Mouse (Mus musculus) liver, adult 2 months (tissue): ENCODE measurements around the gene Mfsd4b1. TPM values are rescaled to one million over a fixed set of nuclear protein-coding genes. Genes with fewer than 3 reads are reported as not detected.

Source experiments
- DNase-seq: peaks from one replicate; pipeline ENCODE4 v3.0.0-alpha.2; 2011; ENCODE audit warnings: low read depth, low spot score; ENCODE audit errors: extremely low read depth
- H3K27ac ChIP-seq: fragments of 200-500 bp; replicated peaks from 2 replicates; pipeline ENCODE4 v1.5.1; 2012; ENCODE audit warnings: low read depth, mild to moderate bottlenecking, control low read depth, inconsistent platforms, low read length; ENCODE audit not compliant: insufficient read depth
- H3K27me3 ChIP-seq: fragments of 200-500 bp; 2 replicates; pipeline ENCODE4 v1.6.1; 2012; ENCODE audit warnings: mild to moderate bottlenecking, moderate library complexity, low read length, inconsistent platforms; ENCODE audit not compliant: control insufficient read depth, insufficient read depth
- H3K36me3 ChIP-seq: fragments of 200-500 bp; 2 replicates; pipeline ENCODE4 v1.6.1; 2012; ENCODE audit warnings: low read length, inconsistent platforms; ENCODE audit not compliant: control insufficient read depth, insufficient read depth
- H3K4me1 ChIP-seq: fragments of 200-500 bp; 2 replicates; pipeline ENCODE4 v1.6.1; 2011; ENCODE audit warnings: low read length; ENCODE audit not compliant: control insufficient read depth, insufficient read depth
- H3K4me3 ChIP-seq: fragments of 200-500 bp; 2 replicates; pipeline ENCODE4 v1.5.1; 2011; ENCODE audit warnings: low read depth, mild to moderate bottlenecking, control low read depth, low read length, moderate library complexity; ENCODE audit not compliant: insufficient read depth
- H3K79me2 ChIP-seq: fragments of 200-500 bp; 2 replicates; pipeline ENCODE4 v1.6.1; 2012; ENCODE audit warnings: inconsistent platforms, mild to moderate bottlenecking, low read length, moderate library complexity; ENCODE audit not compliant: control insufficient read depth, insufficient read depth
- H3K9ac ChIP-seq: fragments of 200-500 bp; 2 replicates; pipeline ENCODE4 v1.6.1; 2012; ENCODE audit warnings: low read depth, mild to moderate bottlenecking, control low read depth, inconsistent platforms, low read length
- CTCF ChIP-seq: fragments of 200-500 bp; IDR thresholded peaks from 2 replicates; pipeline ENCODE4 v1.5.1; 2011; ENCODE audit warnings: low read depth, low read length, control low read depth
- POLR2A ChIP-seq: fragments of 200-500 bp; IDR thresholded peaks from 2 replicates; pipeline ENCODE4 v1.6.1; 2011; ENCODE audit warnings: low read length, control low read depth; ENCODE audit not compliant: insufficient read depth; ENCODE audit errors: extremely low read depth
- WGBS: fragments of 180-500 bp; shearing (Covaris S2); methylation state at CpG from one replicate; pipeline ENCODE4 v1.1.7; 2018; 5-methylcytosine and 5-hydroxymethylcytosine counted together
- polyA plus RNA-seq: library from polyadenylated mRNA; depleted of rRNA; stranded (reverse); fragments of >200 nt; gene quantifications from 2 replicates; pipeline ENCODE4 v1.2.3, GENCODE M21; 2012
- total RNA-seq: library from RNA; depleted of rRNA; stranded (reverse); fragments of >200 nt; gene quantifications from 2 replicates; pipeline ENCODE4 v1.2.3, GENCODE M21; 2014

Gene Mfsd4b1
- total and polyA plus RNA-seq, 2 experiments, result 28.7 to 47.8 TPM

DNA sequence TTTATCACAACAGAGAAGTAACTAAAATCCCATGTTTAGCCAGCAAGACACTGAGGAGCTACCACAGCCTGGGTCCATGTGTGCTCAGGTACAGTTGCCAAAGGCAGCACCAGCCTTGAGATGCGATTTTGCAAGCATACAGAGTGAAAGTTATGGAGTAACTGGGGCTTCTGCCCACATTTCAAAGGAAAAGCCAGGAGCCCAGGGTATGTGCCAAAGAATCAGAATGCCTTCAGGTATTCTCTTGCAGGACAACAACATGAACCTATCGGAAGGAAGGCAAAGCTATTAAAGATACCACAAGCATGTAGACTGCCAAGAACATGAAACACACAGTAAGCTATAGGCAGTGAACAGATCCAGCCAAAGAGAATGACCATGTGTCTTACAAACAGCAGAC lies 24.3 kb downstream of the Mfsd4b1 start:
- Histone ChIP-seq H3K4me3 (no peak overlapping the region), H3K4me1 (no peaks in the 10 kb centered on the region), H3K27ac (no peak overlapping the region), H3K9ac (no peak overlapping the region), H3K36me3 (peaks cover 11% of the 10 kb centered on the region), H3K27me3 (no peaks in the 10 kb centered on the region), H3K79me2 (no peaks in the 10 kb centered on the region)
- TF ChIP-seq POLR2A (no peak), CTCF (no peak)
- WGBS, result 93% methylated on average over 2 of the region's 2 CpGs
- no peak for DNase-seq

DNA sequence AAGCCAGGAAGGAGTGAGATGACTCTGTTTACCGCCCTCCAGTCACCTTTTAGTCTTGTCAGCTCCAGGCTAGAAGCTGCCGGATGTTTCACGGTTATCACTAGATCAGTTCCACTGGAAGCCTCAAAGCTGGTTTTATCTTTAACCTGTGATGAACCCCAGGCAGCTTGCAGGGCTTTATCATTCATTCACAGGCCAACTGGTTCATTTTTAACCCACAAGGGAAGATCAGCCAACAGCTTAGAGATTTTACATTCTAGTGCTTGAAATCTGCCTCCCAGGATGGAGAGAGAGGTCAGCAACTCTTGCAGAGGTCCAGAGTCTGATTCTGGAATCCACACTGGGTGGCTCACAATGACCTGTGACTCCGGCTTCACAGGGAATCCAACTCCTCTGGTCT lies 33.9 kb downstream of the Mfsd4b1 start:
- Histone ChIP-seq H3K27me3 (no peaks in the 10 kb centered on the region), H3K27ac (peak overlapping the region; percentile 69), H3K79me2 (no peaks in the 10 kb centered on the region), H3K9ac (no peak overlapping the region), H3K4me1 (peaks cover 8% of the 10 kb centered on the region), H3K36me3 (no peaks in the 10 kb centered on the region), H3K4me3 (no peak overlapping the region)
- no peak for TF ChIP-seq POLR2A
- no peak for TF ChIP-seq CTCF
- peak; percentile 99 for DNase-seq
- WGBS, result 11% methylated on average over 4 of the region's 4 CpGs

DNA sequence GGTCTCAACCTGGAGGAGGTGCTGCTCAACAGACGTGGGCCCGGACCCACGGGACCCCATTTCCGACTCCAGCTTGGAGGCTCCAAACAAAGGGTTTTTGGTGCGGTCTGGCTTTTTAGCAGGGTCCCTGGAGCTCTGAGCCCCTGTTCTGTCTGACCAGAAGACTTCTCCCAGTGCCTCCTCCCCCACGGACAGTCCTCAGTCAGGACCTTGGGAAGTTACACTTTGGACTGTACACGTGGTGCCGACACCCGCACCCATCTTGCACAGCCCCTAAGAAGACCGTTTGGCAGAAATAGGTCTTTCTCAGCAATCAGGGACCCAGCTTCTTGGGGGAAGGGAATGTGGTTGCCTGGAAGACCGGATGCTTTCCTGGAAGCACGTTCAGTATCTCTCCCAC lies 38.6 kb downstream of the Mfsd4b1 start, which contains the start of gene Mfsd4b5:
TSS of gene Mfsd4b5 (minus strand) at position 181 of the 400 bp plus-strand sequence.
- Histone ChIP-seq H3K79me2 (no peaks in the 10 kb centered on the region), H3K27ac (no peak within 1 kb of the TSS), H3K4me3 (no peak within 1 kb of the TSS), H3K36me3 (no peaks in the 10 kb centered on the region), H3K4me1 (peaks cover 9% of the 10 kb centered on the region), H3K9ac (no peak within 1 kb of the TSS), H3K27me3 (no peaks in the 10 kb centered on the region)
- no peak for DNase-seq
- 91% methylated on average over 12 of the region's 12 CpGs for WGBS
- TF ChIP-seq POLR2A, result no peak
- no peak for TF ChIP-seq CTCF

DNA sequence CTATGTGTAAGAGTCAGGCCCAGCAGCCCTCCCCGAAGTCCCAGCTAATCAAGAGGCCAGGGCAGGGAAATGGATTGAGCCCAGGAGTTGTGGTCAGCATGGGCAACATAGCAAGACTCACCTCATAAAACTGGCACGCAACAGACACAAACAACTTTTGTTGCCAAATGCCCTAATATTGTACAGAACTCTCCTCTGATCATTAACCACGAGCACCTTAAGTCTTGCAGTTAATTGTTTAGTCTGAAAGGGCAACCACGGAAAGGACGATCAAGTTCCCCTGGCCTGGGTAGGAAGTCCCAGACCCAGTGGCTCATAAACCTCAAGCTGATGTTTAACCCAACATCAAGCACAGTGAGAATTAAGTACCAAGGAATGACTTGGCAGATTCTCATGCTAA lies 42.5 kb downstream of the Mfsd4b1 start:
- DNase-seq, result peak; percentile 76
- Histone ChIP-seq H3K79me2 (no peaks in the 10 kb centered on the region), H3K27me3 (no peaks in the 10 kb centered on the region), H3K4me1 (peaks cover 3% of the 10 kb centered on the region; the same call in 1 of the 2 replicates), H3K9ac (no peak overlapping the region), H3K36me3 (no peaks in the 10 kb centered on the region), H3K4me3 (no peak overlapping the region), H3K27ac (no peak overlapping the region)
- 22% methylated on average over 5 of the region's 5 CpGs for WGBS
- TF ChIP-seq POLR2A (no peak), CTCF (no peak)

DNA sequence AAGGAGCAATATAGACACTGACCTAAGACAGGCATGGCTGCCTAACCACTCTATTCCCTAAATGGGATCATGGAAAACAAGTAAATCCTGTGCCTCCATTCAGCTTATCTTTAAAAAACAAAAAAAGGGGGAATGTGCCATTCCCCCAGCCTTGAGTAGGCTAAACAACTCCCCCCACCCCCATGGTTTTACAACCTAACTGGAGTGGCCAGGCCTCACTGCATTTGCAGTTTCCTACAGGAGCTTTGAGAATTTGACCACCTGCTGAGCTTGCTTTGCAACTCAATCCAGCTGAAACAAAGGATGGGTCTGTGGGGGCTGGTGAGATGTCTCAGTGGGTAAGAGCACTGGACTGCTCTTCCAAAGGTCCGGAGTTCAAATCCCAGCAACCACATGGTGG lies 46.8 kb downstream of the Mfsd4b1 start:
- Histone ChIP-seq H3K79me2 (no peaks in the 10 kb centered on the region), H3K36me3 (no peaks in the 10 kb centered on the region), H3K9ac (no peak overlapping the region), H3K4me3 (no peak overlapping the region), H3K27ac (no peak overlapping the region), H3K27me3 (no peaks in the 10 kb centered on the region), H3K4me1 (peaks cover 3% of the 10 kb centered on the region; the same call in 1 of the 2 replicates)
- no peak for DNase-seq
- WGBS, result 100% methylated on average over 1 of the region's 1 CpGs
- TF ChIP-seq CTCF (no peak), POLR2A (no peak)

DNA sequence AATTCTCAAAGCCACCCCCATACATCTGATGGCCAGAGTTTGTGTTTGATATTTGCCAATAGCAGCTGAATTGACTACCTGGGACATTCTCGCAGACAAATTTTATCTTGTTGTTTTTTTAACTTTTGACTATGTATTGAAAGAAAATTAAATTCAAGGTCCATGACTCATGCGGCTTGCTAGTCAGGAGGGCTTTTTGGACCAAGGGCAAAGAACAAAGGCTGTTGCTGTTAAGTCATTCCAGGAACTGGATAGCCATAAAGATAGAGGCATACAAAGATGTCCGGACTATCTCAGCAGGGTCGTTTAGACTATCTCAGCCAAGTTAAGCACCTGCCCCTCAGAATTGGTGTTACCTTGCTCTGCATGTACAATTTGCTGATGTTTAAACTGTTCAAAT lies 47.7 kb downstream of the Mfsd4b1 start:
- Histone ChIP-seq H3K36me3 (no peaks in the 10 kb centered on the region), H3K4me3 (no peak overlapping the region), H3K79me2 (no peaks in the 10 kb centered on the region), H3K9ac (no peak overlapping the region), H3K27ac (no peak overlapping the region), H3K27me3 (no peaks in the 10 kb centered on the region), H3K4me1 (peaks cover under 1% of the 10 kb centered on the region; the same call in 1 of the 2 replicates)
- WGBS, result 92% methylated on average over 4 of the region's 4 CpGs
- TF ChIP-seq POLR2A (no peak), CTCF (no peak)
- no peak for DNase-seq
